Mouse (Mus musculus): Measurements from ENCODE around the gene Strada.

- TF ChIP-seq CTCF (IDR thresholded peaks at IDR 0.05; ENCODE audit: low read depth, low read length) (no peak), POLR2A (IDR thresholded peaks at IDR 0.05; ENCODE audit: extremely low read depth, insufficient read depth, low read length) (no peak)
These were observed 76.1 kb downstream of the Strada start for GRCm38 (mm10) chr11:106125827-106126226.
